Mouse (Mus musculus): ENCODE results near the gene Pfkfb4. TPM values are rescaled to one million over a fixed set of nuclear protein-coding genes. Genes with fewer than 3 reads are reported as not detected.
A peak's percentile ranks its signal among the peaks of the same experiment; 100 is the strongest.

Pfkfb4 gene
- polyA plus RNA-seq, 1 experiment from 2014 or later: 3.8 TPM

DNA sequence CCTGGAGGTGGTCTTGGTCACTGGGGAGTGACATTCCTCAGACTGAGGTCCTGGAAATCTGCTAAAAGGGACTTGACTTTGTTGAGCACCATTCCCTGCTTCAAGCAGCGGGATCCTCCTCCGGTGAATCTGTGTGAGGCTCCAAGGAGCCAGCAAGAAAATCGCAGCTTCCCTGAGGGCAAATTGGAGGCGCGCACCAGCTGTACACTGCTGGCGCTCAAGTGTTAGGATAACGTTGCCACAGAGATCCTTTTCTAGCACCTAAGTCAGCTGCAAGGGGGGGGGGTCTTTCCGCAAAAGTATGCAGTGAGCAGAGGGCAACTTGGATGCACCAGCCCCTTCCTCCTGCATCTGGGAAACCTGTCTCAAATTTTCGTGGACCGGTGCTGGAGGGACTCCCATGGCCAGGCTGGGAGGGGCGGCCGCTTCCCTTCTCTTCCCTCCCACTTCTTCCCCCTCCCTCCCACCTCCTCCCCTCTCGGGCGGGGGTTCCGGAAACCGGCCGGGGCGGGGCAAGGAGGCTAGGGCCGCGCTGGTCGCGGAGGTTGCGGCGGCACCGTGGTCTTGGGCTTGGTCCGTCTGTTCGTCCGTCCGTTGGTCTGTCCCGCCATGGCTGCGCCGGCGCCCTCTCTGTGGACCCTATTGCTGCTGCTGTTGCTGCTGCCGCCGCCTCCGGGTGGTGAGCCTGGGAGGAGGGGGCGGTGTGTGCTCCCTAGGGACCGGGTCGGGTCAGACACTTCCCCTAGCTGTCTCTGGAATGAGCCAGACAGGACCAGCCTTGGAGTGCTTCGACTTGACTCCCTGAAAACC lies 46.7 kb downstream of the Pfkfb4 start, which contains the start of gene Shisa5:
TSS of gene Shisa5 (plus strand) at position 480 of the 810 bp plus-strand sequence.
- WGBS (ENCODE audit: insufficient replicate concordance): under 1% methylated on average over 37 of the region's 40 CpGs
- no peaks in the 10 kb centered on the region for H3K27me3 ChIP-seq (ENCODE audit: insufficient read depth, low read length)
- no peaks in the 10 kb centered on the region for H3K36me3 ChIP-seq (replicated peaks; ENCODE audit: insufficient read depth, low read length)
- peak within 1 kb of the TSS; percentile 83 for H3K27ac ChIP-seq (ENCODE audit: low read depth)
- no peaks in the 10 kb centered on the region for H3K9me3 ChIP-seq (ENCODE audit: low read length)
- ATAC-seq (peak; percentile 73), DNase-seq (peak; percentile 79)
- H3K4me1 ChIP-seq (ENCODE audit: insufficient read depth): peaks cover 24% of the 10 kb centered on the region
- peak within 1 kb of the TSS; percentile 69 for H3K4me2 ChIP-seq (ENCODE audit: low read depth, low read length)
- H3K4me3 ChIP-seq (ENCODE audit: low read depth, low read length): peak within 1 kb of the TSS; percentile 52
- TF ChIP-seq EP300 (IDR thresholded peaks at IDR 0.05; ENCODE audit: low read depth): no peak
- no peak for TF ChIP-seq CTCF (IDR thresholded peaks at IDR 0.05; ENCODE audit: low read depth)
- peak within 1 kb of the TSS; percentile 61 for H3K9ac ChIP-seq (replicated peaks)

DNA sequence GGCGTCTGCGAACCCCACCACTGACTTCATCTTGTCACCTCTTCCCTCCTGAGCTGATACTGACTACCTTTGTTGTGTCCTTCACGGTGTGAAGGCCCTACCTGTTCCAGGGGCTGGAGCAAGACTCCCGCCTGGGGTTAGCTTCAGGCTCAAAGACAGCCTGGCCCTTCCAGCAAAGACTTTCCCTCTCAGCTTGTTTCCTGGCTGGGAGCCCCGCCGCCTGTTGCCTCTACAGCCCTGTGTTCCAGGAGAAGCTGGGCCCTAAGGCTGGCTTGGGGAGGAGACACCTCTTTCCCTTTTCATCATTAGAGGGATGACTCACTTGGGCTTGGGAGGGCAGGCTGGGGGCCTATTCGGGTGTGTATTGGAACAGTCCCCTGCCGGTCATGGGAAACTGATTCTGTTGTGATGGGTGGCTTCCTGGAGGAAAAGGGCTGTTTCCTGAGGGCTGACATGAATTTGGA lies 47.4 kb downstream of the Pfkfb4 start:
- ATAC-seq: peak; percentile 75
- H3K36me3 ChIP-seq (replicated peaks; ENCODE audit: insufficient read depth, low read length): no peaks in the 10 kb centered on the region
- no peaks in the 10 kb centered on the region for H3K9me3 ChIP-seq (ENCODE audit: low read length)
- DNase-seq: peak; percentile 27
- H3K27ac ChIP-seq (ENCODE audit: low read depth): peak overlapping the region; percentile 83
- H3K4me1 ChIP-seq (ENCODE audit: insufficient read depth): peaks cover 24% of the 10 kb centered on the region
- no peaks in the 10 kb centered on the region for H3K27me3 ChIP-seq (ENCODE audit: insufficient read depth, low read length)
- H3K4me3 ChIP-seq (ENCODE audit: low read depth, low read length): peak overlapping the region; percentile 52
- TF ChIP-seq EP300 (IDR thresholded peaks at IDR 0.05; ENCODE audit: low read depth): no peak
- no peak for TF ChIP-seq CTCF (IDR thresholded peaks at IDR 0.05; ENCODE audit: low read depth)
- peak overlapping the region; percentile 61 for H3K9ac ChIP-seq (replicated peaks)
- 18% methylated on average over 8 of the region's 8 CpGs for WGBS (ENCODE audit: insufficient replicate concordance)
- peak overlapping the region; percentile 69 for H3K4me2 ChIP-seq (ENCODE audit: low read depth, low read length)

DNA sequence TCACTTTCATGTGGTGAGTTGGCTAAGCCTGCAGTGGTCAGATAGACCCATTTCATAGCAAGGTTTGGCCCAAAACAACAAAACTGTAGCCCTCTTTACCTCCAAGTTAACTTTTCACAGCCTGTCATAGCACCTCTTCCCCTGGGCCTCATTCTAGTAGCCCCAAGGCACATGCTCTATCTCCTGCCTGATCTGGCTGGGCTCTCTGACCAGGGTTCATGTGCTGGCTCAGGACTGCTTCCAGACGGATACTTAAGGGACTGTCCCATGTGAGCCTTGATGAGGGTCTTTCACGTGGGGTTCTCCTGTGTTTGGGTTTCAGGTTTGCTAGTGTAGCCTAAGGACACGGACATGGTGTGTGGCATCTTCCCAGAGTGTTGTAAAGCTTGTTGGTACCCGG lies 48.1 kb downstream of the Pfkfb4 start:
- Histone ChIP-seq H3K4me1 (ENCODE audit: insufficient read depth) (peaks cover 24% of the 10 kb centered on the region), H3K4me2 (ENCODE audit: low read depth, low read length) (peak overlapping the region; percentile 69), H3K9me3 (ENCODE audit: low read length) (no peaks in the 10 kb centered on the region), H3K27me3 (ENCODE audit: insufficient read depth, low read length) (no peaks in the 10 kb centered on the region), H3K27ac (ENCODE audit: low read depth) (no peak overlapping the region), H3K36me3 (replicated peaks; ENCODE audit: insufficient read depth, low read length) (no peaks in the 10 kb centered on the region), H3K9ac (replicated peaks) (peak overlapping the region; percentile 61; the same call in 1 of the 2 replicates), H3K4me3 (ENCODE audit: low read depth, low read length) (peak overlapping the region; percentile 52; the same call in 1 of the 2 replicates)
- no peak for TF ChIP-seq EP300 (IDR thresholded peaks at IDR 0.05; ENCODE audit: low read depth)
- TF ChIP-seq CTCF (IDR thresholded peaks at IDR 0.05; ENCODE audit: low read depth): no peak
- ATAC-seq (no peak), DNase-seq (no peak)
- 74% methylated on average over 4 of the region's 4 CpGs for WGBS (ENCODE audit: insufficient replicate concordance)

DNA sequence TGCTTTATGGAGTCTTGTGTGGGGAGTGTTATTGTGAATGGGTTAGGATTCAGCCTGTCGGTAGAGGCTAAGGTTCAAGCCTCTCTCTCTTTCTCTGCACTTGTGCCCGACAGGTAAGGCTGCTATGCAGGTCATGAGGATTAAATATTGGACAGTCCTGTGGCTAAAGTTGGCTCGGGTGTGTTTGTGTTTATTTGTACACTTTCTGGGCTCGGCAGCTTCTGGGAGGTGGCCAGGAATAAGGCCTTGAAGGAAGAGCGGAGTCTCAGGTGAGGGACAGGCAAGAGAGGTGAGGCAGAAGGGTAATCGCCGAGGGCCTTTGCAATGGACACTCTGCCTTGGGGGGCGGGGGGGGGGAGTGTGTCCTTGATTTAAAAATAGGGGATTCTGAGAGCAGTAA lies 48.6 kb downstream of the Pfkfb4 start:
- Histone ChIP-seq H3K9ac (replicated peaks) (peak overlapping the region; percentile 21; the same call in 1 of the 2 replicates), H3K27ac (ENCODE audit: low read depth) (no peak overlapping the region), H3K4me3 (ENCODE audit: low read depth, low read length) (no peak overlapping the region), H3K4me2 (ENCODE audit: low read depth, low read length) (peak overlapping the region; percentile 69), H3K9me3 (ENCODE audit: low read length) (no peaks in the 10 kb centered on the region), H3K4me1 (ENCODE audit: insufficient read depth) (peaks cover 24% of the 10 kb centered on the region), H3K27me3 (ENCODE audit: insufficient read depth, low read length) (no peaks in the 10 kb centered on the region), H3K36me3 (replicated peaks; ENCODE audit: insufficient read depth, low read length) (no peaks in the 10 kb centered on the region)
- no peak for DNase-seq
- TF ChIP-seq CTCF (IDR thresholded peaks at IDR 0.05; ENCODE audit: low read depth): no peak
- TF ChIP-seq EP300 (IDR thresholded peaks at IDR 0.05; ENCODE audit: low read depth): no peak
- WGBS (ENCODE audit: insufficient replicate concordance): 71% methylated on average over 7 of the region's 8 CpGs
- no peak for ATAC-seq

DNA sequence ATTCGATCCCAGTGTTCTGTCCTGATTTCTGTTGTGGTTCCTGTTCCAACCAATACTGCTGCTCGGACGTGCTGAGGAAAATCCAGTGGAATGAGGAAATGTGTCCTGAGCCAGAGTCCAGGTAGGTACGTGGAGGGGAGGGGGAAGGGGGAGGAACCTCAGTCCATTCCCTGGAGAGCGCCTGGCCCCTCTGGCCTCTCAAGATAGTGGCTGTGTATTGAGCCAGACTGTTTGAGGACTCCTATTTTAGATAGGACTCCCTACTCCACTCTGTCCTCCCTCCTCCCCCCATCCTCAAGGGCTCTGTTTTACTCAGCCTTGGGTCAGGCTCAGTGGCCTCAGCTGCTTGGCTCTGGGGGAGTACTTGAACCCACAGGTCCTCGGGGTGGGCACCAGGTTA lies 49.3 kb downstream of the Pfkfb4 start:
- no peak overlapping the region for H3K27ac ChIP-seq (ENCODE audit: low read depth)
- H3K4me2 ChIP-seq (ENCODE audit: low read depth, low read length): peak overlapping the region; percentile 69
- 0 out of 2 replicates have a peak, but pooled peaks have one; percentile 16 for ATAC-seq
- H3K27me3 ChIP-seq (ENCODE audit: insufficient read depth, low read length): no peaks in the 10 kb centered on the region
- no peak for DNase-seq
- H3K9ac ChIP-seq (replicated peaks): no peak overlapping the region
- no peak overlapping the region for H3K4me3 ChIP-seq (ENCODE audit: low read depth, low read length)
- peaks cover 24% of the 10 kb centered on the region for H3K4me1 ChIP-seq (ENCODE audit: insufficient read depth)
- no peak for TF ChIP-seq EP300 (IDR thresholded peaks at IDR 0.05; ENCODE audit: low read depth)
- no peak for TF ChIP-seq CTCF (IDR thresholded peaks at IDR 0.05; ENCODE audit: low read depth)
- H3K9me3 ChIP-seq (ENCODE audit: low read length): no peaks in the 10 kb centered on the region
- H3K36me3 ChIP-seq (replicated peaks; ENCODE audit: insufficient read depth, low read length): no peaks in the 10 kb centered on the region
- WGBS (ENCODE audit: insufficient replicate concordance): 50% methylated on average over 6 of the region's 6 CpGs

DNA sequence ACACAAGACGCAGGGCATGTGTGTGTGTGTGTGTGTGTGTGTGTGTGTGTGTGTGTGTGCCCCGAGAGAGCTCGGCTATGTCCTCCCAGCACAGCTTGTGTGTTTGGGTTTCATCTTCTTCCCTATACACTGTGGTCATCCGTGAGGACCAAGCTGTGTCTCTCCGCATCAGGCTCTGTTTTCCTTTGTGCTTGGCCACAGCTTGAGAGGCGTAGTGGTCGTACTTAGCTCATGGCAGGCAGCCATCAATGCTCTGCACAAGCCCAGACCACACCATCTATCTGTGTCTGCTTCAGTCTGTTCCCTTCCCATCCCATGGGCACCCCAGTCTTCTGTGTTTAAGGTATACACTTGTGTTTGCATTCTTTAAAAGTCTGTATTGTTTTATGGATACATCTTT lies 49.8 kb downstream of the Pfkfb4 start:
- ATAC-seq: no peak

More for the DNA sequence above, 49.8 kb downstream of the Pfkfb4 start:
- WGBS (ENCODE audit: insufficient replicate concordance): 59% methylated on average over 7 of the region's 7 CpGs
- DNase-seq: no peak
- Histone ChIP-seq H3K9me3 (ENCODE audit: low read length) (no peaks in the 10 kb centered on the region), H3K9ac (replicated peaks) (no peak overlapping the region), H3K4me3 (ENCODE audit: low read depth, low read length) (no peak overlapping the region), H3K36me3 (replicated peaks; ENCODE audit: insufficient read depth, low read length) (no peaks in the 10 kb centered on the region), H3K4me2 (ENCODE audit: low read depth, low read length) (no peak overlapping the region), H3K27me3 (ENCODE audit: insufficient read depth, low read length) (no peaks in the 10 kb centered on the region), H3K27ac (ENCODE audit: low read depth) (no peak overlapping the region), H3K4me1 (ENCODE audit: insufficient read depth) (peaks cover 24% of the 10 kb centered on the region)
- TF ChIP-seq EP300 (IDR thresholded peaks at IDR 0.05; ENCODE audit: low read depth) (no peak), CTCF (IDR thresholded peaks at IDR 0.05; ENCODE audit: low read depth) (no peak)

Measured in liver, postnatal 0 days (tissue).